Mouse (Mus musculus) lung, embryonic 16.5 days (tissue): ENCODE results near the gene Nt5c2. TPM values are rescaled to one million over a fixed set of nuclear protein-coding genes. Genes with fewer than 3 reads are reported as not detected.

Experiments used
- ATAC-seq: fragments of 200-750 bp; cut with Nextera tagmentation; 2 replicates; pipeline ENCODE4 v1.8.0; 2017; ENCODE audit warnings: low read depth, mild to moderate bottlenecking, moderate library complexity
- H3K27ac ChIP-seq: fragments of 300-500 bp; sonication (generic); 2 replicates; pipeline ENCODE4 v1.5.1; 2014; ENCODE audit warnings: mild to moderate bottlenecking, control low read depth, low read length
- H3K27me3 ChIP-seq: fragments of 300-500 bp; sonication (generic); 2 replicates; pipeline ENCODE4 v1.6.1; 2014; ENCODE audit warnings: low read depth, low read length, mixed read lengths; ENCODE audit not compliant: control insufficient read depth, insufficient read depth
- H3K36me3 ChIP-seq: fragments of 300-500 bp; sonication (generic); 2 replicates; pipeline ENCODE4 v1.6.1; 2014; ENCODE audit warnings: low read length; ENCODE audit not compliant: control insufficient read depth, insufficient read depth
- H3K4me1 ChIP-seq: fragments of 300-500 bp; sonication (generic); replicated peaks from 2 replicates; pipeline ENCODE4 v1.6.1; 2014; ENCODE audit warnings: low read length, mixed read lengths; ENCODE audit not compliant: control insufficient read depth, insufficient read depth
- H3K4me2 ChIP-seq: fragments of 300-500 bp; sonication (generic); 2 replicates; pipeline ENCODE4 v1.6.1; 2014; ENCODE audit warnings: low read depth, low read length, control low read depth
- H3K4me3 ChIP-seq: fragments of 300-500 bp; sonication (generic); 2 replicates; pipeline ENCODE4 v1.5.1; 2014; ENCODE audit warnings: mild to moderate bottlenecking, low read length, control low read depth
- H3K9ac ChIP-seq: fragments of 300-500 bp; sonication (generic); 2 replicates; pipeline ENCODE4 v1.6.1; 2014; ENCODE audit warnings: low read length, control low read depth
- H3K9me3 ChIP-seq: fragments of 300-500 bp; sonication (generic); 2 replicates; pipeline ENCODE4 v1.6.1; 2016; ENCODE audit warnings: low read length; ENCODE audit not compliant: control insufficient read depth
- WGBS: fragments of 180-500 bp; shearing (Covaris S2); extraction: QIAGEN DNeasy Blood & Tissue Kit; methylation state at CpG from one replicate; pipeline ENCODE4 v1.1.7; 2014; 5-methylcytosine and 5-hydroxymethylcytosine counted together
- polyA plus RNA-seq: library from polyadenylated mRNA; unstranded; fragments of >200 nt; fragmentation: Nextera tagmentation; extraction: Ambion mirVana; gene quantifications from 2 replicates; pipeline ENCODE4 v1.2.1, GENCODE M21; 2015

Gene Nt5c2
- polyA plus RNA-seq, 1 experiment from 2014 or later = 92.2 TPM

DNA sequence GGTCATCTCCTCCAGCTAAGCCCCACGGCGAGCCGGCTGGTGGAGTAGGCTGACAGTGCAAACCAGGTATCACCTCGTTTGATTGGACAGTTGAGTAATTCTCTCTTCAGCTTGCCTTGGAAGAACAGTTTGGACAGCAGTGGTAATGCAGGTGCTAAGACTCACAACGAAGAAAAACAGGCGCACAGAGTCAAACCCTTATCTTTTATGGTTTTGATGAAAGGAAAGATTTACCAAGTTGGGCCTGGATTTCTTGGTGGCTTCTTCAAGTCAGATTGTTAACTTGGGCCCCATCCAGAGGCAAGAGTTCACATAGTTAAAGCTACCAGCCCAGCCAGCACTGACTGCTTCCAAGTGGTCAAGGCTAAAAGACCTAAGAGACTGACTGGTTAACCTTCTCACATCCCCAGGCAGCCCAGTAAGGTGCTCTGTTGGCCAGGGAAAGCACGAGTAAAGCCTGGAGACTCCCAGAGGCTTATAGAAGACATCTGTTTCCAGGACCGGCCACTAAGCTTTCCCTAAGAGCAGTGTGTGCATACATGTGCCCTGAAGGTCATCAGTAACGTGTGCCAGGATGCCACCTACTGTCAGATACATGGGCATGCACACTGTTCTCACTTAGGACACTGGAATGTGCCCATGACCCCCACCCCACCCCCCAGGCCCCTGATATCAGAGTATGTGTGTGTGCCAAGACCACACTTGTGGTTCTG is 157.5 kb downstream of the Nt5c2 start:
- H3K27ac ChIP-seq = no peak overlapping the region
- WGBS = 39% methylated on average over 9 of the region's 9 CpGs
- no peak for ATAC-seq
- H3K4me3 ChIP-seq = no peak overlapping the region
- H3K4me2 ChIP-seq = no peak overlapping the region
- H3K27me3 ChIP-seq = no peaks in the 10 kb centered on the region
- no peaks in the 10 kb centered on the region for H3K36me3 ChIP-seq
- peaks cover 5% of the 10 kb centered on the region for H3K4me1 ChIP-seq
- H3K9me3 ChIP-seq = no peaks in the 10 kb centered on the region
- H3K9ac ChIP-seq = no peak overlapping the region

GRCm38 (mm10) chr19:46856780-46857179 is 158.2 kb downstream of the Nt5c2 start:
- Histone ChIP-seq H3K4me2 (no peak overlapping the region), H3K4me1 (peaks cover 5% of the 10 kb centered on the region), H3K27ac (no peak overlapping the region), H3K9ac (no peak overlapping the region), H3K4me3 (no peak overlapping the region), H3K36me3 (no peaks in the 10 kb centered on the region), H3K27me3 (no peaks in the 10 kb centered on the region), H3K9me3 (no peaks in the 10 kb centered on the region)
- 19% methylated on average over 10 of the region's 10 CpGs for WGBS
- no peak for ATAC-seq

DNA sequence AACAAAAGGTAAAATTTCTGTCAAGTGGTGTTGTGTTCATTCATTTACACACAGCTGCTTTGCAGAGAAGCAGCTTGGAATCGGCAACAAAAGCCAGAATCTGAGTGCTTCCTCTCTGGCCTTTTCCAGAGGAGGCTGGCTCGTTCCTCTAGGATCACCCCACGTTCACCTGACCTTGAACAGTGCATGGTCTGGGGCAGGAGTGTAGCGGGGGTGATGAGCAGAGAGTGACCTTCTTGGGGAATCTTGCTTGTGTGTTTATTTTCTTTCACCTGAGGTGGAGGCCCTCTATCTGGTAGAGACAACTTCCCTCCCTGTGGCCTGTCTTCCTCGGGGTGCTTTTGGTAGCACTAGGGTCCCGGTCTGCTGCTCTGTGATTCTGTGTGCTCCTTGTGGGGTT is 158.7 kb downstream of the Nt5c2 start:
- no peak overlapping the region for H3K4me3 ChIP-seq
- H3K9ac ChIP-seq = no peak overlapping the region
- no peak overlapping the region for H3K27ac ChIP-seq
- H3K27me3 ChIP-seq = no peaks in the 10 kb centered on the region
- no peak overlapping the region for H3K4me2 ChIP-seq
- H3K4me1 ChIP-seq = peaks cover 5% of the 10 kb centered on the region
- ATAC-seq = no peak
- no peaks in the 10 kb centered on the region for H3K9me3 ChIP-seq
- 27% methylated on average over 6 of the region's 6 CpGs for WGBS
- H3K36me3 ChIP-seq = no peaks in the 10 kb centered on the region

DNA sequence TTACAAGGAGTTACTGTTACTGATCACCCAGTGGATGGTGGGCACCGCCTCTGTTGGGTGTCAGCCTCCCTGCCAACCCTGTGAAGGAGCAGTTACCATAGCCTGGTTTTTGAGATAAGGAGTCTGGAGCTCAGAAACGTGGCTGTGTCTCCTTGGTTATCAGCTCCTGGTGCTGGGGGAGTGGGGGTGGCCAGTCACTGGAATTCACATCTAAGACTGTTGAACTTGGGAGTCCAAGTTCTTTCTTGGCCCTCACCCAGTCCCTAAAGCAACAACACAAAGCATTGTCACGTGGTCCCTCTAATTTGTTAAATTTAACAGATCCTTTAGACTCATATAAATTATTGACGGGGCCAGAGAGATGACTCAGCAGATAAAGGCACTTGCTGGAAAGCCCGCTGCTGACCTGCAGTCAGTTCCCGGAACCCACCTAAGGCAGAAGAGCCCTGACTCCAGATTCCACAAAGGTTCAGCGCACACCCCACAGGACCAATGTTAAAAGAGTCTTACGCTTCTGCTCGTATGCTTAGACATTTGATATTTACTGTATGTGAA is 165.4 kb downstream of the Nt5c2 start:
- Histone ChIP-seq H3K9ac (no peak overlapping the region), H3K36me3 (no peaks in the 10 kb centered on the region), H3K4me1 (no peaks in the 10 kb centered on the region), H3K27ac (no peak overlapping the region), H3K9me3 (no peaks in the 10 kb centered on the region), H3K4me3 (no peak overlapping the region), H3K27me3 (no peaks in the 10 kb centered on the region), H3K4me2 (no peak overlapping the region)
- no peak for ATAC-seq
- 53% methylated on average over 9 of the region's 9 CpGs for WGBS

GRCm38 (mm10) chr19:46848381-46849268 is 166.3 kb downstream of the Nt5c2 start:
- no peak overlapping the region for H3K4me3 ChIP-seq
- no peaks in the 10 kb centered on the region for H3K27me3 ChIP-seq
- no peak for ATAC-seq
- no peak overlapping the region for H3K4me2 ChIP-seq
- H3K36me3 ChIP-seq = no peaks in the 10 kb centered on the region
- H3K4me1 ChIP-seq = no peaks in the 10 kb centered on the region
- no peak overlapping the region for H3K27ac ChIP-seq
- H3K9me3 ChIP-seq = no peaks in the 10 kb centered on the region
- H3K9ac ChIP-seq = no peak overlapping the region
- 70% methylated on average over 14 of the region's 14 CpGs for WGBS

DNA sequence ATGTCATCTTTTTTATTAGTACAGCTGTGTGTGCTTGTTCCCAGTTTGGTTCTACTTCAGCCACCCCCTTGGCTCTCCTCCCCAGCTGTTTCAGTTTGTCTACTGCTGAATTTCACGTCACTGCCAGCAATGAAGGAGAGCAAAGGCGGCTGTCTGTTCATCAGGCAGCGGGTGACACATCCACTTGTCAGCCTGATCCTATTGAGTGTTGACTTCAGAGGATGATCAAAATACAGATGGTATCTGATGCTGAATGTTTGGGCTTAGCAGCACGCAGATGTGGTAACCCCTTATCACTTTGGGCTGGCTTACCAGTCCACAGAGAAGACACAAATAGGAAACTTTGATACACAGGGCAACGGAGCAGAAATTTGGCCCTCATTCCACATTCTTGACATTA is 168.5 kb downstream of the Nt5c2 start:
- no peaks in the 10 kb centered on the region for H3K27me3 ChIP-seq
- no peak overlapping the region for H3K9ac ChIP-seq
- no peaks in the 10 kb centered on the region for H3K36me3 ChIP-seq
- H3K4me3 ChIP-seq = no peak overlapping the region
- H3K27ac ChIP-seq = no peak overlapping the region
- WGBS = 71% methylated on average over 5 of the region's 5 CpGs
- no peak overlapping the region for H3K4me2 ChIP-seq
- no peak for ATAC-seq
- H3K4me1 ChIP-seq = no peaks in the 10 kb centered on the region
- no peaks in the 10 kb centered on the region for H3K9me3 ChIP-seq

GRCm38 (mm10) chr19:46846056-46846455 is 168.9 kb downstream of the Nt5c2 start:
- no peaks in the 10 kb centered on the region for H3K36me3 ChIP-seq
- WGBS = 77% methylated on average over 7 of the region's 7 CpGs
- no peak for ATAC-seq
- no peaks in the 10 kb centered on the region for H3K4me1 ChIP-seq
- H3K27ac ChIP-seq = no peak overlapping the region
- no peaks in the 10 kb centered on the region for H3K27me3 ChIP-seq
- no peak overlapping the region for H3K9ac ChIP-seq
- no peaks in the 10 kb centered on the region for H3K9me3 ChIP-seq
- H3K4me3 ChIP-seq = no peak overlapping the region
- no peak overlapping the region for H3K4me2 ChIP-seq

GRCm38 (mm10) chr19:46843030-46843429 is 171.9 kb downstream of the Nt5c2 start:
- WGBS = 15% methylated on average over 2 of the region's 2 CpGs
- H3K27ac ChIP-seq = no peak overlapping the region
- H3K36me3 ChIP-seq = no peaks in the 10 kb centered on the region
- no peaks in the 10 kb centered on the region for H3K9me3 ChIP-seq
- H3K4me3 ChIP-seq = no peak overlapping the region
- H3K4me1 ChIP-seq = no peaks in the 10 kb centered on the region
- ATAC-seq = peak; percentile 38; the same call in 1 of the 2 replicates
- no peak overlapping the region for H3K9ac ChIP-seq
- no peaks in the 10 kb centered on the region for H3K27me3 ChIP-seq
- H3K4me2 ChIP-seq = no peak overlapping the region

- Histone ChIP-seq H3K27me3 (no peaks in the 10 kb centered on the region), H3K4me2 (no peak overlapping the region), H3K4me3 (no peak overlapping the region), H3K4me1 (no peaks in the 10 kb centered on the region), H3K36me3 (no peaks in the 10 kb centered on the region), H3K27ac (no peak overlapping the region), H3K9me3 (no peaks in the 10 kb centered on the region), H3K9ac (no peak overlapping the region)
- WGBS = 88% methylated on average over 4 of the region's 4 CpGs
- ATAC-seq = no peak
Measured at GRCm38 (mm10) chr19:46841016-46841415, 173.9 kb downstream of the Nt5c2 start.
